Mouse (Mus musculus) embryonic facial prominence, embryonic 12.5 days (tissue): ENCODE data around the gene Slc41a3. TPM values are rescaled to one million over a fixed set of nuclear protein-coding genes. Genes with fewer than 3 reads are reported as not detected.
"Not testable (repeated sequence)": the region's sequence is repeated elsewhere in the genome, so short reads cannot be mapped to it uniquely, and the experiment has no call there.

Source experiments
- ATAC-seq: fragments of 200-750 bp; cut with Nextera tagmentation; 2 replicates; pipeline ENCODE4 v1.8.0; 2017; ENCODE audit not compliant: insufficient number of reproducible peaks, insufficient read depth, low FRiP score, low TSS enrichment
- H3K27ac ChIP-seq: fragments of 300-500 bp; sonication (generic); 2 replicates; pipeline ENCODE4 v1.5.1; 2016; ENCODE audit warnings: mild to moderate bottlenecking
- H3K27me3 ChIP-seq: fragments of 300-500 bp; sonication (generic); 2 replicates; pipeline ENCODE4 v1.6.1; 2016; ENCODE audit warnings: mild to moderate bottlenecking, moderate library complexity
- H3K36me3 ChIP-seq: fragments of 300-500 bp; sonication (generic); 2 replicates; pipeline ENCODE4 v1.6.1; 2016; ENCODE audit warnings: mild to moderate bottlenecking
- H3K4me1 ChIP-seq: fragments of 300-500 bp; sonication (generic); 2 replicates; pipeline ENCODE4 v1.6.1; 2016
- H3K4me2 ChIP-seq: fragments of 300-500 bp; sonication (generic); replicated peaks from 2 replicates; pipeline ENCODE4 v1.6.1; 2016; ENCODE audit warnings: mild to moderate bottlenecking, moderate library complexity
- H3K4me3 ChIP-seq: fragments of 300-500 bp; sonication (generic); 2 replicates; pipeline ENCODE4 v1.5.1; 2016; ENCODE audit warnings: mild to moderate bottlenecking
- H3K9ac ChIP-seq: fragments of 300-500 bp; sonication (generic); 2 replicates; pipeline ENCODE4 v1.6.1; 2016; ENCODE audit warnings: mild to moderate bottlenecking, moderate library complexity
- H3K9me3 ChIP-seq: fragments of 300-500 bp; sonication (generic); 2 replicates; pipeline ENCODE4 v1.6.1; 2016; ENCODE audit warnings: mild to moderate bottlenecking, moderate library complexity
- WGBS: fragments of 180-500 bp; shearing (Covaris S2); methylation state at CpG from one replicate; pipeline ENCODE4 v1.1.7; 2016; 5-methylcytosine and 5-hydroxymethylcytosine counted together
- polyA plus RNA-seq: library from polyadenylated mRNA; unstranded; fragments of >200 nt; fragmentation: Nextera tagmentation; extraction: Ambion mirVana; gene quantifications from 2 replicates; pipeline ENCODE4 v1.2.1, GENCODE M21; 2016

The Slc41a3 gene
- polyA plus RNA-seq, 1 experiment from 2014 or later, result 2.8 TPM

- Histone ChIP-seq H3K9ac (no peak overlapping the region), H3K4me1 (no peaks in the 10 kb centered on the region), H3K9me3 (no peaks in the 10 kb centered on the region), H3K4me2 (no peak overlapping the region), H3K27ac (no peak overlapping the region), H3K36me3 (no peaks in the 10 kb centered on the region), H3K27me3 (no peaks in the 10 kb centered on the region), H3K4me3 (no peak overlapping the region)
- ATAC-seq, result no peak
- 80% methylated on average over 7 of the region's 7 CpGs for WGBS
These were observed 20.9 kb downstream of the Slc41a3 start for GRCm38 (mm10) chr6:90625207-90625994.

GRCm38 (mm10) chr6:90627556-90627955 lies 23.0 kb downstream of the Slc41a3 start:
- WGBS, result 85% methylated on average over 4 of the region's 4 CpGs
- no peak overlapping the region for H3K4me3 ChIP-seq
- H3K4me2 ChIP-seq, result no peak overlapping the region
- no peaks in the 10 kb centered on the region for H3K36me3 ChIP-seq
- no peak overlapping the region for H3K27ac ChIP-seq
- H3K9ac ChIP-seq, result no peak overlapping the region
- ATAC-seq, result no peak
- no peaks in the 10 kb centered on the region for H3K9me3 ChIP-seq
- H3K4me1 ChIP-seq, result no peaks in the 10 kb centered on the region
- no peaks in the 10 kb centered on the region for H3K27me3 ChIP-seq

GRCm38 (mm10) chr6:90629506-90629905 lies 25.0 kb downstream of the Slc41a3 start:
- no peak overlapping the region for H3K4me2 ChIP-seq
- no peak for ATAC-seq
- no peak overlapping the region for H3K9ac ChIP-seq
- no peak overlapping the region for H3K4me3 ChIP-seq
- no peak overlapping the region for H3K27ac ChIP-seq
- WGBS, result 76% methylated on average over 6 of the region's 6 CpGs
- H3K9me3 ChIP-seq, result no peaks in the 10 kb centered on the region
- no peaks in the 10 kb centered on the region for H3K36me3 ChIP-seq
- no peaks in the 10 kb centered on the region for H3K4me1 ChIP-seq
- H3K27me3 ChIP-seq, result no peaks in the 10 kb centered on the region

GRCm38 (mm10) chr6:90630427-90630826 lies 25.9 kb downstream of the Slc41a3 start:
- no peak for ATAC-seq
- H3K4me3 ChIP-seq, result no peak overlapping the region
- no peaks in the 10 kb centered on the region for H3K27me3 ChIP-seq
- no peaks in the 10 kb centered on the region for H3K36me3 ChIP-seq
- H3K9ac ChIP-seq, result no peak overlapping the region
- no peaks in the 10 kb centered on the region for H3K4me1 ChIP-seq
- no peak overlapping the region for H3K27ac ChIP-seq
- no peaks in the 10 kb centered on the region for H3K9me3 ChIP-seq
- WGBS, result 87% methylated on average over 7 of the region's 7 CpGs
- H3K4me2 ChIP-seq, result no peak overlapping the region

GRCm38 (mm10) chr6:90632526-90632925 lies 28.0 kb downstream of the Slc41a3 start:
- 74% methylated on average over 3 of the region's 3 CpGs for whole genome bisulfite sequencing
- H3K9ac ChIP-seq, H3K27me3 ChIP-seq, H3K4me1 ChIP-seq, H3K36me3 ChIP-seq, H3K4me2 ChIP-seq, ATAC-seq, H3K4me3 ChIP-seq, H3K27ac ChIP-seq, H3K9me3 ChIP-seq: not testable (repeated sequence)

GRCm38 (mm10) chr6:90635081-90635480 lies 30.6 kb downstream of the Slc41a3 start:
- no peak overlapping the region for H3K4me3 ChIP-seq
- H3K36me3 ChIP-seq, result no peaks in the 10 kb centered on the region
- no peak overlapping the region for H3K27ac ChIP-seq
- H3K4me2 ChIP-seq, result no peak overlapping the region
- ATAC-seq, result no peak
- WGBS, result 30% methylated on average over 4 of the region's 4 CpGs
- no peaks in the 10 kb centered on the region for H3K4me1 ChIP-seq
- no peaks in the 10 kb centered on the region for H3K9me3 ChIP-seq
- H3K27me3 ChIP-seq, result no peaks in the 10 kb centered on the region
- no peak overlapping the region for H3K9ac ChIP-seq

GRCm38 (mm10) chr6:90635611-90636010 lies 31.1 kb downstream of the Slc41a3 start:
- H3K27ac ChIP-seq, result no peak overlapping the region
- 58% methylated on average over 3 of the region's 3 CpGs for WGBS
- no peaks in the 10 kb centered on the region for H3K27me3 ChIP-seq
- no peaks in the 10 kb centered on the region for H3K36me3 ChIP-seq
- H3K4me2 ChIP-seq, result no peak overlapping the region
- ATAC-seq, result no peak
- H3K4me3 ChIP-seq, result no peak overlapping the region
- no peaks in the 10 kb centered on the region for H3K4me1 ChIP-seq
- H3K9me3 ChIP-seq, result no peaks in the 10 kb centered on the region
- H3K9ac ChIP-seq, result no peak overlapping the region

- H3K9me3 ChIP-seq, result no peaks in the 10 kb centered on the region
- no peak overlapping the region for H3K4me3 ChIP-seq
- H3K27ac ChIP-seq, result no peak overlapping the region
- no peaks in the 10 kb centered on the region for H3K27me3 ChIP-seq
- no peak overlapping the region for H3K4me2 ChIP-seq
- WGBS, result 66% methylated on average over 3 of the region's 3 CpGs
- no peaks in the 10 kb centered on the region for H3K4me1 ChIP-seq
- H3K36me3 ChIP-seq, result no peaks in the 10 kb centered on the region
- H3K9ac ChIP-seq, result no peak overlapping the region
- ATAC-seq, result no peak
These were observed 38.5 kb downstream of the Slc41a3 start for GRCm38 (mm10) chr6:90643057-90643456.

GRCm38 (mm10) chr6:90644965-90645364 lies 40.4 kb downstream of the Slc41a3 start:
- Histone ChIP-seq H3K27ac (no peak overlapping the region), H3K4me1 (no peaks in the 10 kb centered on the region), H3K4me3 (no peak overlapping the region), H3K4me2 (no peak overlapping the region), H3K27me3 (no peaks in the 10 kb centered on the region), H3K9ac (no peak overlapping the region), H3K9me3 (no peaks in the 10 kb centered on the region), H3K36me3 (no peaks in the 10 kb centered on the region)
- 83% methylated on average over 4 of the region's 4 CpGs for WGBS
- ATAC-seq, result no peak

GRCm38 (mm10) chr6:90648391-90648790 lies 43.9 kb downstream of the Slc41a3 start:
- ATAC-seq, result no peak
- WGBS, result 95% methylated on average over 6 of the region's 6 CpGs
- Histone ChIP-seq H3K9me3 (no peaks in the 10 kb centered on the region), H3K27ac (no peak overlapping the region), H3K4me1 (no peaks in the 10 kb centered on the region), H3K36me3 (no peaks in the 10 kb centered on the region), H3K27me3 (no peaks in the 10 kb centered on the region), H3K9ac (no peak overlapping the region), H3K4me2 (no peak overlapping the region), H3K4me3 (no peak overlapping the region)

GRCm38 (mm10) chr6:90649279-90649678 lies 44.8 kb downstream of the Slc41a3 start:
- H3K27ac ChIP-seq, result no peak overlapping the region
- H3K9ac ChIP-seq, result no peak overlapping the region
- no peaks in the 10 kb centered on the region for H3K27me3 ChIP-seq
- WGBS, result 73% methylated on average over 4 of the region's 4 CpGs
- no peaks in the 10 kb centered on the region for H3K4me1 ChIP-seq
- H3K4me3 ChIP-seq, result no peak overlapping the region
- no peaks in the 10 kb centered on the region for H3K36me3 ChIP-seq
- H3K9me3 ChIP-seq, result no peaks in the 10 kb centered on the region
- H3K4me2 ChIP-seq, result no peak overlapping the region
- no peak for ATAC-seq

- Histone ChIP-seq H3K4me1 (no peaks in the 10 kb centered on the region), H3K9ac (no peak overlapping the region), H3K36me3 (no peaks in the 10 kb centered on the region), H3K4me3 (no peak overlapping the region), H3K9me3 (no peaks in the 10 kb centered on the region), H3K4me2 (no peak overlapping the region), H3K27ac (no peak overlapping the region), H3K27me3 (no peaks in the 10 kb centered on the region)
- ATAC-seq, result no peak
- 75% methylated on average over 1 of the region's 1 CpGs for WGBS
These were observed 46.1 kb downstream of the Slc41a3 start for GRCm38 (mm10) chr6:90650634-90651033.
